Mouse (Mus musculus): ENCODE measurements around the gene Gm11757. TPM values are rescaled to one million over a fixed set of nuclear protein-coding genes. Genes with fewer than 3 reads are reported as not detected.

The Gm11757 gene
- total RNA-seq (2023), result not detected

GRCm38 (mm10) chr4:73891012-73891411, at the start of gene Gm11757:
Gene Gm11757 (minus strand): TSS chr4:73891112.

GRCm38 (mm10) chr4:73920660-73921059, 29.7 kb upstream of the Gm11757 start, which contains the start of gene Gm11756:
Gene Gm11756 (minus strand): TSS chr4:73920760.

GRCm38 (mm10) chr4:73905853-73906252, 14.9 kb upstream of the Gm11757 start, which contains the start of gene Gm13871:
Gene Gm13871 (minus strand): TSS chr4:73905953.

GRCm38 (mm10) chr4:73876166-73876565, 14.7 kb downstream of the Gm11757 start, which contains the start of gene Gm11758:
Gene Gm11758 (minus strand): TSS chr4:73876266.

Other genes with a start within 250 kb of the Gm11757 start
- not detected for gene Gm11239, start 222.8 kb downstream of the Gm11757 start, total RNA-seq (2023)
- gene Gm428, start 207.6 kb downstream of the Gm11757 start, total RNA-seq (2023), result not detected
- gene Rasef, start 100.1 kb downstream of the Gm11757 start, total RNA-seq (2023), result not detected
- not detected for gene Gm11758, start 14.8 kb downstream of the Gm11757 start, total RNA-seq (2023)
- gene Gm13871, start 14.8 kb upstream of the Gm11757 start, total RNA-seq (2023), result not detected
- gene Gm11756, start 29.6 kb upstream of the Gm11757 start, total RNA-seq (2023), result not detected
- not detected for gene 2310002L09Rik, start 59.7 kb upstream of the Gm11757 start, total RNA-seq (2023)
- not detected for gene Frmd3, start 122.3 kb upstream of the Gm11757 start, total RNA-seq (2023)